Mouse (Mus musculus) liver, postnatal 0 days (tissue): ENCODE data around the gene Ift122. TPM values are rescaled to one million over a fixed set of nuclear protein-coding genes. Genes with fewer than 3 reads are reported as not detected.

Experiments used
- ATAC-seq: fragments of 200-750 bp; cut with Nextera tagmentation; 2 replicates; pipeline ENCODE4 v1.8.0; 2017; ENCODE audit warnings: mild to moderate bottlenecking, moderate library complexity
- DNase-seq: peaks from one replicate; pipeline ENCODE4 v3.0.0-alpha.2; 2016
- H3K27ac ChIP-seq: fragments of 300-500 bp; sonication (generic); 2 replicates; pipeline ENCODE4 v1.5.1; 2014; ENCODE audit warnings: antibody characterized with exemption, moderate library complexity, mild to moderate bottlenecking, low read depth
- H3K27me3 ChIP-seq: fragments of 300-500 bp; sonication (generic); 2 replicates; pipeline ENCODE4 v1.6.1; 2014; ENCODE audit warnings: low read length, control low read depth, mixed read lengths; ENCODE audit not compliant: insufficient read depth
- H3K36me3 ChIP-seq: fragments of 300-500 bp; sonication (generic); replicated peaks from 2 replicates; pipeline ENCODE4 v1.6.1; 2014; ENCODE audit warnings: mild to moderate bottlenecking, control low read depth, low read length, moderate library complexity, mixed read lengths; ENCODE audit not compliant: insufficient read depth
- H3K4me1 ChIP-seq: fragments of 300-500 bp; sonication (generic); 2 replicates; pipeline ENCODE4 v1.6.1; 2014; ENCODE audit warnings: antibody characterized with exemption, mild to moderate bottlenecking, control low read depth; ENCODE audit not compliant: insufficient read depth
- H3K4me2 ChIP-seq: fragments of 300-500 bp; sonication (generic); 2 replicates; pipeline ENCODE4 v1.6.1; 2014; ENCODE audit warnings: low read depth, mild to moderate bottlenecking, low read length, moderate library complexity, mixed read lengths
- H3K4me3 ChIP-seq: fragments of 300-500 bp; sonication (generic); 2 replicates; pipeline ENCODE4 v1.5.1; 2014; ENCODE audit warnings: low read depth, low read length
- H3K9ac ChIP-seq: fragments of 300-500 bp; sonication (generic); replicated peaks from 2 replicates; pipeline ENCODE4 v1.6.1; 2014; ENCODE audit warnings: mild to moderate bottlenecking, moderate library complexity
- H3K9me3 ChIP-seq: fragments of 300-500 bp; sonication (generic); 2 replicates; pipeline ENCODE4 v1.6.1; 2016; ENCODE audit warnings: mild to moderate bottlenecking, control low read depth, low read length, mixed read lengths
- CTCF ChIP-seq: sonication (generic); IDR thresholded peaks from 2 replicates; pipeline ENCODE4 v1.5.1; 2016; ENCODE audit warnings: antibody characterized with exemption, low read depth
- EP300 ChIP-seq: IDR thresholded peaks from 2 replicates; pipeline ENCODE4 v1.6.1; 2016; ENCODE audit warnings: antibody characterized with exemption, low read depth, mild to moderate bottlenecking
- WGBS: fragments of 180-500 bp; shearing (Covaris S2); extraction: QIAGEN DNeasy Blood & Tissue Kit; methylation state at CpG from one replicate; pipeline ENCODE4 v1.1.7; 2014; ENCODE audit not compliant: insufficient replicate concordance; 5-methylcytosine and 5-hydroxymethylcytosine counted together
- polyA plus RNA-seq: library from polyadenylated mRNA; unstranded; fragments of >200 nt; fragmentation: Nextera tagmentation; extraction: Ambion mirVana; gene quantifications from 2 replicates; pipeline ENCODE4 v1.2.1, GENCODE M21; 2015

Ift122 gene
- polyA plus RNA-seq, 1 experiment from 2014 or later = 1.6 TPM

- ATAC-seq (0 out of 2 replicates have a peak, but pooled peaks have one; percentile 12), DNase-seq (no peak)
- no peaks in the 10 kb centered on the region for H3K36me3 ChIP-seq
- no peak overlapping the region for H3K4me3 ChIP-seq
- no peak overlapping the region for H3K9ac ChIP-seq
- H3K27me3 ChIP-seq = no peaks in the 10 kb centered on the region
- no peak for TF ChIP-seq CTCF
- TF ChIP-seq EP300 = no peak
- H3K9me3 ChIP-seq = no peaks in the 10 kb centered on the region
- H3K4me1 ChIP-seq = peaks cover 12% of the 10 kb centered on the region
- no peak overlapping the region for H3K27ac ChIP-seq
- H3K4me2 ChIP-seq = no peak overlapping the region
Observed at GRCm38 (mm10) chr6:115884018-115884417, 30.7 kb downstream of the Ift122 start.

GRCm38 (mm10) chr6:115886894-115887293 lies 33.6 kb downstream of the Ift122 start:
- Histone ChIP-seq H3K9ac (no peak overlapping the region), H3K9me3 (no peaks in the 10 kb centered on the region), H3K27ac (no peak overlapping the region), H3K27me3 (no peaks in the 10 kb centered on the region), H3K4me3 (no peak overlapping the region), H3K36me3 (no peaks in the 10 kb centered on the region), H3K4me2 (no peak overlapping the region), H3K4me1 (peaks cover 8% of the 10 kb centered on the region)
- WGBS = 20% methylated on average over 4 of the region's 4 CpGs
- TF ChIP-seq CTCF (no peak), EP300 (no peak)
- ATAC-seq (peak; percentile 51), DNase-seq (no peak)

- H3K27me3 ChIP-seq = no peaks in the 10 kb centered on the region
- H3K4me1 ChIP-seq = peaks cover 8% of the 10 kb centered on the region
- no peak overlapping the region for H3K9ac ChIP-seq
- no peak overlapping the region for H3K4me2 ChIP-seq
- no peak overlapping the region for H3K4me3 ChIP-seq
- peak; percentile 48 for DNase-seq
- 90% methylated on average over 3 of the region's 3 CpGs for WGBS
- H3K36me3 ChIP-seq = no peaks in the 10 kb centered on the region
- H3K9me3 ChIP-seq = no peaks in the 10 kb centered on the region
- H3K27ac ChIP-seq = no peak overlapping the region
- no peak for ATAC-seq
- peak; percentile 71 for TF ChIP-seq CTCF
- no peak for TF ChIP-seq EP300
Observed at GRCm38 (mm10) chr6:115888296-115888695, 35.0 kb downstream of the Ift122 start.

- ATAC-seq (no peak), DNase-seq (no peak)
- Histone ChIP-seq H3K4me1 (peaks cover 8% of the 10 kb centered on the region), H3K36me3 (no peaks in the 10 kb centered on the region), H3K9ac (no peak overlapping the region), H3K4me3 (no peak overlapping the region), H3K27me3 (no peaks in the 10 kb centered on the region), H3K4me2 (no peak overlapping the region), H3K27ac (no peak overlapping the region), H3K9me3 (no peaks in the 10 kb centered on the region)
- WGBS = 75% methylated on average over 8 of the region's 8 CpGs
- TF ChIP-seq CTCF = no peak
- TF ChIP-seq EP300 = no peak
Observed at GRCm38 (mm10) chr6:115890601-115891000, 37.3 kb downstream of the Ift122 start.

- Histone ChIP-seq H3K9me3 (no peaks in the 10 kb centered on the region), H3K36me3 (no peaks in the 10 kb centered on the region), H3K4me2 (no peak overlapping the region), H3K9ac (no peak overlapping the region), H3K27ac (no peak overlapping the region), H3K4me3 (no peak overlapping the region), H3K27me3 (no peaks in the 10 kb centered on the region), H3K4me1 (peaks cover 8% of the 10 kb centered on the region)
- WGBS = 74% methylated on average over 6 of the region's 6 CpGs
- no peak for TF ChIP-seq EP300
- TF ChIP-seq CTCF = no peak
- DNase-seq (no peak), ATAC-seq (no peak)
Observed at GRCm38 (mm10) chr6:115891061-115891460, 37.8 kb downstream of the Ift122 start.

GRCm38 (mm10) chr6:115891497-115892061 lies 38.3 kb downstream of the Ift122 start:
- no peaks in the 10 kb centered on the region for H3K36me3 ChIP-seq
- no peak overlapping the region for H3K4me2 ChIP-seq
- peaks cover 6% of the 10 kb centered on the region for H3K4me1 ChIP-seq
- no peaks in the 10 kb centered on the region for H3K9me3 ChIP-seq
- no peak overlapping the region for H3K9ac ChIP-seq
- H3K27ac ChIP-seq = no peak overlapping the region
- DNase-seq (no peak), ATAC-seq (no peak)
- 76% methylated on average over 8 of the region's 8 CpGs for whole genome bisulfite sequencing
- no peak for TF ChIP-seq EP300
- TF ChIP-seq CTCF = no peak
- no peaks in the 10 kb centered on the region for H3K27me3 ChIP-seq
- no peak overlapping the region for H3K4me3 ChIP-seq

GRCm38 (mm10) chr6:115892363-115892762 lies 39.1 kb downstream of the Ift122 start:
- 66% methylated on average over 3 of the region's 3 CpGs for WGBS

More at GRCm38 (mm10) chr6:115892363-115892762, 39.1 kb downstream of the Ift122 start:
- no peaks in the 10 kb centered on the region for H3K36me3 ChIP-seq
- H3K27ac ChIP-seq = no peak overlapping the region
- DNase-seq = no peak
- no peak for ATAC-seq
- no peak for TF ChIP-seq EP300
- no peak for TF ChIP-seq CTCF
- no peak overlapping the region for H3K4me2 ChIP-seq
- no peaks in the 10 kb centered on the region for H3K9me3 ChIP-seq
- peaks cover 6% of the 10 kb centered on the region; the same call in 1 of the 2 replicates for H3K4me1 ChIP-seq
- no peak overlapping the region for H3K9ac ChIP-seq
- H3K27me3 ChIP-seq = no peaks in the 10 kb centered on the region
- H3K4me3 ChIP-seq = no peak overlapping the region
